Mouse (Mus musculus) thymus, postnatal 10 days (tissue): ENCODE results near the gene Srsf1.

ENCODE experiments used
- DNase-seq, 2 experiments: peaks; one replicate each; pipeline ENCODE4 v3.0.0; 2021; ENCODE audit warnings: low spot score in 2 of 2

Gene Srsf1

GRCm38 (mm10) chr11:88070392-88070791, 23.2 kb downstream of the Srsf1 start:
- no peak for DNase-seq

DNA sequence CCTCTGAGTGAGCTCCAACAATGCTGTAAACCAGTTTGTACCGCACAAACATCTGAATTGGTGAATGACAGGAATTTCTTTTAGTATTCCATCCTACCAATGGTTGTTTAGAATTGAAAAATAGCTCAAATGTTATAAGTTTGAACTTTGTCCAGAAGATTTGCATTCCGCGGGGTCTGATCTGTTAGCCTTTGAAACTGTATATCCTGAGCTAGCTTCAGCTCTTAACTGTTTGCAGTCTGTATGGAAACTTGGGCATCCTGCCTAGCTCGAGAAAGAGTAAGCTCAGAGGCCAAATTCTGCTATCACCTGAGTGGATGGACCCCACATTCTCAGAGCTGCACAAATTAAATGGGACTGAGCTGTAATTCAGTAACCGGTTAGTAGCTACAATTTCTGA, 23.9 kb downstream of the Srsf1 start:
- no peak for DNase-seq

DNA sequence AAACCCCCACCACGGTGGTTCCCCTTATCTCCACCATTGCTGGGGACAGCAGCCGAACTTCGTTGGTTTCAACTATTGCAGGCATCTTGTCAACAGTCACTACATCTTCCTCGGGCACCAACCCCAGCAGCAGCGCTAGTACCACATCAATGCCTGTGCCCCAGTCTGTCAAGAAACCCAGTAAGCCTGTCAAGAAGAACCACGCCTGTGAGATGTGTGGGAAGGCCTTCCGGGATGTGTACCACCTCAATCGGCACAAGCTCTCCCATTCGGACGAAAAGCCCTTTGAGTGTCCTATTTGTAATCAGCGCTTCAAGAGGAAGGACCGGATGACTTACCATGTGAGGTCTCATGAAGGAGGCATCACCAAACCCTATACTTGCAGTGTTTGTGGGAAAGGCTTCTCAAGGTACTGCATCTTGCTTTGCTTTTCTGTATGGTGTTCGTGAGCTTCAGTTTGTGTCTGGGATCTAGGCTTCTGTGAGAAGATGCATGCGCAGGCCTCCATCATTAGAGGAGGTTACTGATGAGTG, 26.2 kb downstream of the Srsf1 start:
- DNase-seq = no peak

DNA sequence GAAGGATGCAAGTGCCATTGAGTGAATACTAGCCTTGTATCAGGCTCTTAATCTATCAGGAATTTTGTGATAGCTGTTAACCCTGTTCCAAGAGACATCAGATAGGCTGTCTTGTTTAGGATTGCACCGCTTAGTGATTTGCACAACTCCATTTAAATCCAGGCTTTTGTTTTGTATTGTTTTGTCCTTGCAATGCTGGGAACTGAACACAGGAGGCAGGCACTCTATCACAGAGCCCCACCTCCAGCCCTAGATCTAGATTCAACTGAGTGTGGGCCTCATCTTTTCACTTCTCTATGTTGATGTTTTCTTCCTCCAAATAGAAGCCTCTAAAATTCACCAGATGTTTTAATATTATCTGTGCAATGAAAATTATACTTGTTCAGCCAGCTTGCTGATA, 28.5 kb downstream of the Srsf1 start:
- DNase-seq = no peak

DNA sequence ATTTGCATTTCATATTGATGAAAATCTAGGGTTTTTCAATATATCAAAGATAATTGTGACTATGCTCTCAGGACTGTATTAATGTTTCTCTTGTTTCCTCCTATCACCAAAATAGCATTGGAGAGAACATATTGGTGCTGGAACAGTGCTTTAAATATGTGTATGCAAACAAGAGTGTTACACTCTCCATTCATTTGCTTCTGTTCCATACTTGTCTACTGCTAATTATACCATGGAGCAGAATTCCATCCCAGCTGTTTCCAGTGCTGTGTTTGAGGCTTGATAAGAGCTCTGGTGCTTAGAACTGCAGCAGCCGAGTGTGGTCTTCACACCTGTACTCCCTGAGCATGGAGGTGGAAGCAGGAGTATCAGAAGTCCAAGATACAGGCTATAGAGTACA, 29.2 kb downstream of the Srsf1 start:
- no peak for DNase-seq

GRCm38 (mm10) chr11:88083699-88084098, 36.5 kb downstream of the Srsf1 start:
- no peak for DNase-seq

GRCm38 (mm10) chr11:88086737-88087627, 39.8 kb downstream of the Srsf1 start:
- DNase-seq = peak; percentile 75 to 77

- DNase-seq = no peak
These were observed 42.0 kb downstream of the Srsf1 start for GRCm38 (mm10) chr11:88089150-88089549.

- DNase-seq = no peak
These were observed 43.1 kb downstream of the Srsf1 start for GRCm38 (mm10) chr11:88090293-88090692.

- DNase-seq = peak; percentile 38 to 49
These were observed 44.8 kb downstream of the Srsf1 start for GRCm38 (mm10) chr11:88091949-88092348.

- DNase-seq = no peak
These were observed 50.0 kb downstream of the Srsf1 start for GRCm38 (mm10) chr11:88097173-88097572.

DNA sequence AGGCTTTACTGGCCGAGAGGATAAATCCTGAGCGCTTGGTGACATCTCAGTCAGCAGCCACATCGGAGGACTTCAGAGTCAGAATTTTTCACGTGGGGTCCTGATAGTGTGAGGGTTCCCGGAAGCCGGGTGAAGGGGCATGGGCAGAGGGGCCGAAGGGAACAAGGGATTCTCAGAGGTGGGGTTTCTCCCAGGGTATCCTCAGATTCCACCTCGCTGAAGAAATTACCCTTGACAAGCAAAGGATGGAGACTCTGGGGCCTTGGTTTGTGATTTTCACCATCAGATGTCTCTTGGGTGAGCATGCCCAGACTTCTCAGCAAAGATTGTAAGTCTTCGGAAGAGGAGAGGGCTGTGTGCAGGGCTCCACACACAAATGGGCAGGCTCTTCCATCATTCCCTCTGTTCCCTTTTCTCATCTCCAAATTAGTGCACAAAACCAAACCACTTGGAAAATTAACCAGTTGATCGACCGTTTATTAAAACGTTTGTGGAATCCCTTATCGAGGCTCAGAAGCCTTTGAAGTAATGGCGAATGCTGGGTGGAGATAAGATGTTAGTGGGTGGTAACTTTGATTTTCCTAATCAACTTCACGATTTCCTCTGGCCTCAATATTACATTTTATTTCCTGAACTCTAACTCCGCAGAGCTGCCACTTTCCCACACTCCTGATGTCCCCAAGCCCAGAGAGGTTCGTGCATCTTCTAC, 51.0 kb downstream of the Srsf1 start, which contains the start of gene Cuedc1:
Cuedc1 (plus strand) TSS at position 38 of the 709 bp plus-strand sequence.
- DNase-seq = no peak

DNA sequence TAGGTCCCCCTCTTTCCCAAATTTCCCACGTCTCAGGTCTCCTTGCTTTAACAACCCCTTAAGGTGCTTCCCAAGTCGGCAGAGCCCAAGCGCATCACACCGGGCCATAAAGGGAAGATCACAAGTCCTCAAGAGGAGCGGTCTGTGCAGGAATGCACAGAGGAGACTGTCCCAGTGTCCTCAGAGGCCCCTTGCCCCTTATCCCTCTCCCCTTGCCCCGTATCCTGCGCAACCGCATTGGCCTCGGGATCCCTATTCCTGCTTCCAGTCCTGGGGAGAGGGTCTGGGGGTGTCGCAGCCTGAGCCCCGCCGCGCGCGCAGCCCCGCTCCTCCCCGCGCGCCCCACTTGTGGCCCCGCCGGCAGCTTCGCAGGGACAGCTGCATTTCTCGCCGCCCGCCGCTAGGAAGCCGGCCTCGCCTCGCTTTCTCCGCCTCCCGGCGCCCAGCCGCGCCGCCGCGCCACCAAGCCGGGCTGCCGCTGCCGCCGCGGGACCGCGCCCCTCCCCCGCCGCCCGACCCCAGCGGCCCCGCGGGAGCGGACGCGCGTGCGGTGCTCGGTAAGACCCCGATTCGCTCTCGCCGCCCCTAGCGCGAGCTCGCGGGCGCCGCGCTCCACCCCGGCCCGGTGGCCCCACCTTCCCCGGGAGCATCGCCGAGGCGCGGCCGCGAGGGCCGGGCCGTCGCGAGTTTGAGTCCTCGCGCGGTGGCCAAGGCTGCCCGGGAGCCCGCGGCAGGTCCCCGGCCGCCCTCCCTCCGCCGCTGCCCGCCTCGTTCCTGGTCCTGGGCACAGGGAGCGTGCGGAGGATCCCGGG, 51.8 kb downstream of the Srsf1 start:
- peak; percentile 61 to 78 for DNase-seq

GRCm38 (mm10) chr11:88099599-88100023, 52.4 kb downstream of the Srsf1 start:
- DNase-seq = peak; percentile 27 to 41

DNA sequence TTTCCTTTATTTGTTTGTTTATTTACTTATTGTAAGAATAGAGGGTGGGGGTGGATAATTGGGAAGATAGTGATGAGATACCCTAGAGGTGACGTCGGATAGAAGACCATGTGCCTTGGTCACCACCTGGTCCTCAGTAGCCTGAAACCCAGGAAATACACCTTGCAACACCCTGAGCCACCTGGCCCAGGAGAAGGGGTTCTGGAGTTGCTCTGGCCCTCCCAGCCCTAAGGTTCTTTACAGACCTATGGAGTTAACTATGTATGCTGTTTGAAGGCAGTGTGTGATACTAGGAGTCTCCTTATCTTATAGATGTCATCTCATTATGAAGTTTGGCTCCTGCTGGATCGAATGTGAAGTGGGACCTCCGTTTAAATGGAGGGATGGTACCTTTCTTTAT, 53.0 kb downstream of the Srsf1 start:
- no peak for DNase-seq
